Mouse (Mus musculus) cerebellum, adult 9-11 months (tissue): ENCODE data around the gene Olfr715b.
"Not testable (repeated sequence)": the region's sequence is repeated elsewhere in the genome, so short reads cannot be mapped to it uniquely, and the experiment has no call there.

ENCODE experiments used
- DNase-seq: peaks from one replicate; pipeline ENCODE4 v3.0.0; 2022

Olfr715b gene

DNA sequence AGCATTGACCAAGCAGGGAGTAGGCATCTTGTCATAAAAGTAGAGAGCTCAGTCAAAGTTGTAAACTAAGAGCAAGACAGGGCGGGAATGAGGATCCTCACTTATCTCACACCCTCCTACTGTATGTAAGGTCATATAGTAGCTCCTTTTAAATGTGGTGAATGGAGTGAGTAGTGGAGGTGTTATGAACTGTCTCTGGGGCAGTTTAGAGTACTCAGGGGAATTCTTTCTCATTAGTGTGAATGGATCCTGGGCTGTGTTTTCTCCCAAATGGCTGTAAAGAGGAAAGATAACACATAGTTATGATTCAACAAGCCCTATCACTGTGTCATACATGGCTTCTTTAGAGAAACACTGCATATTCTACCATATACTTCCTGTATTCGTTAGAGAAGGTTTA is at the start of gene Olfr715b:
TSS of gene Olfr715b (minus strand) at position 101 of the 400 bp plus-strand sequence.
- not testable (repeated sequence) for DNase-seq

DNA sequence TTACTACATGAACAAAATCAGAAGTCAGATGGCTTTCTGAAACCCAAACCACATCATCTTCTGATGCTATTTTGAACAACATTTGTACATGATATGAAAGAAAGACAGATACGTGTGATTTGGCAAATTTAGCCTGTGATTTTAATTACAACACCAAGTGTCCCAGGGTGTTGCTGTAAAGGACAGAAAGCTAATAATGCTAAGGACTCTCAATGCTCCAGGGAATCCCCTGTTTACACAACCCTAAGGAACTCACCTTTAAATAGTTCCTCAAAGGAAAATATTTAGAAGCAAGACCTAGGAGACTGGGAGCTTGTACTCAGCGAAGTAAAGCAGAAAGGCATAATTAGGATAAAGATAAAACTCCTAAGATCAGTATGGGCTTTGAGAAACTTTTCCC is 27.9 kb upstream of the Olfr715b start, which contains the start of gene Olfr716:
TSS of gene Olfr716 (plus strand) at position 301 of the 400 bp plus-strand sequence.
- not testable (repeated sequence) for DNase-seq

DNA sequence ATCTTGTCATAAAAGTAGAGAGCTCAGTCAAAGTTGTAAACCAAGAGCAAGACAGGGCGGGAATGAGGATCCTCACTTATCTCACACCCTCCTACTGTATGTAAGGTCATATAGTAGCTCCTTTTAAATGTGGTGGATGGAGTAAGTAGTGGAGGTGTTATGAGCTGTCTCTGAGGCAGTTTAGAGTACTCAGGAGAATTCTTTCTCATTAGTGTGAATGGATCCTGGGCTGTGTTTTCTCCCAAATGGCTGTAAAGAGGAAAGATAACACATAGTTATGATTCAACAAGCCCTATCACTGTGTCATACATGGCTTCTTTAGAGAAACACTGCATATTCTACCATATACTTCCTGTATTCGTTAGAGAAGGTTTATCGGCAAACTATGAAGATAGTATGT is 20.8 kb upstream of the Olfr715b start, which contains the start of gene Olfr715:
TSS of gene Olfr715 (minus strand) at position 101 of the 400 bp plus-strand sequence.
- not testable (repeated sequence) for DNase-seq

DNA sequence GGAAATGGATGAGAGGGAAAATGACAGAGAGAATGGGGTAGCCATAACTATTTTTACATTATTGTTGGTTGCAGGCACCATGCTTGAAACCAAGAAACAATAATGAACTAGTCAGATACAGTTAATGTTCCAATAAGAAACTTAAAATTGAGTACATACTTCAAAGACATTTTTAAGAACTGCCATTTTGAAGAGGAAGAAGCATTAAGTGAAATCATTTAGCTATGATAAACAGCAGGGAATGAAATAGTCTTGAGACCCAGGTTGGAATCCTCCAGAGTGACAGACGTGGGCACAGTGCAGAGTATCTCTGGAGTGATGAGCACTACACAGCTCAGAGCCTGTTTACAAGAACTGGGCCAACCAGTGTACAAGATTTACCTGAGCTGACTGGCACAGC is 17.2 kb downstream of the Olfr715b start, which contains the start of gene Olfr17:
TSS of gene Olfr17 (plus strand) at position 301 of the 400 bp plus-strand sequence.
- no peak for DNase-seq

DNA sequence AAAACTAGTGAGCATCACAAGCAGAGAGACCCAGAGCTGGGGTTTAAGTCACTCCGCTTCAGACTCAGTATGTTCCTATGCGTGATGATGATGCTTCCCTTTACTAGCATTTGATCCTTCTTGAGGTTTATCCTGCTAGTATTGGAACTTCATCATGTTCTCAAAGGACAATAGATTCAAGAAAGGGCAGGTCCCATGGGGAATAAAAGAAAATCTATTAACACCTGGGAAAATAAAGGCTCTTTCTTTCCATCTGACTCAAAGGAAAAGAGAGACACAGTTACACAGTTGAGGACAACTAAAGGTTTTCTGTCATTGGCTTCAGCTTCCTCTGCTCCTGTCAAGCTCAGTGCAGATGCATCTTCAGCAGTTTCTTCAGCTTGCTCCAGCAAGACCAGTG is 39.5 kb downstream of the Olfr715b start, which contains the start of gene Olfr714:
TSS of gene Olfr714 (plus strand) at position 301 of the 400 bp plus-strand sequence.
- DNase-seq = no peak
